Mouse (Mus musculus): ENCODE measurements around the gene Csk. TPM values are rescaled to one million over a fixed set of nuclear protein-coding genes. Genes with fewer than 3 reads are reported as not detected.

Csk gene
- total and polyA plus RNA-seq, 3 experiments, result 213 to 338 TPM; not detected in 1

DNA sequence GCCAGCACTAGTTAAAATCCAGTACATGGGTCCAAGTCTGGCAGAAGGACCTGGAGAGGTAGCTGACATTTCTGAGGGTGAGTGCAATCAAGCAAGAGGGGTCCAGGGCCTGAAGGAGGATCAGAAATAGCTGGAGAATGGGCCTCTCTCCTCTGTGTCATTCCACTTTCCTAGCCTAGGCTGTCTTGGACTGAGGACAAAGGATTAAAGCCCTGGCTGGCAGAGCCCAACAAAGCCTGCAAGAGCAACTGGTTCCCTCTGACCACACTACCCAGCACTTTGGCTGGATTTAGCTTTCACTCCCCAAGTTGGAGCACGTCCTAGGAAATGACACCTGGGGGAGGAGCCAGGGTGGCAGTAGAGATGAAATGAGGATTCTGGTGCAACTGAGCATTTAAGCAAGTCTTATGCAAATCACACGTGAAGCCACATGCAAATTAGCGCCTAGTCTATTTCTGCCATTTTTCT is 43.0 kb downstream of the Csk start:
- H3K9ac ChIP-seq (ENCODE audit: control insufficient read depth, low read depth, low read length, poor library complexity, severe bottlenecking), result no peak overlapping the region
- TF ChIP-seq ZKSCAN1 (IDR thresholded peaks at IDR 0.05; ENCODE audit: low read depth, low read length) (no peak), MAFK (IDR thresholded peaks at IDR 0.05; ENCODE audit: borderline replicate concordance, low read depth, low read length) (no peak), RCOR1 (IDR thresholded peaks at IDR 0.05; ENCODE audit: low read depth, low read length) (no peak)
- H3K4me1 ChIP-seq (ENCODE audit: control insufficient read depth in 1 of 2, insufficient read depth in 2 of 2, low read length in 2 of 2), result no peaks in the 10 kb centered on the region

DNA sequence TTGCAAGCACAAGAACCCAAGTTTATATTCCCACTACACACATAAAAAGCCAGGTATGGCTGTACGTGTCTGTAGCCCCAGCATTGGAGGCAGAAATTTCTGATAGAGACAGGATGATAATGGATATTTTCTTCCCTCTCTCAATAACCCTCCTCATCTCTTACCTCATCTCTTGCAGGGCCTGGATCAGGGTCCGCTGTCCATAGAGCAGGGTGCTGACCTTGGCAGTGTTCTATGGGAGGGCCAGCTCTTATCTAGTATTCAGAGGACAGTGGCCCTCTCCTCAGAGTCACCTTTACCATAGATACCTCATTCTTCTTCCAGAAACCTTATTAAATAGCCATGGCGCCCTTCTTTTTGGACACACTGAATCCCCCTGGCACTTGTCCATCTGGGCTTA is 43.6 kb downstream of the Csk start:
- no peaks in the 10 kb centered on the region for H3K79me2 ChIP-seq (ENCODE audit: control insufficient read depth, insufficient read depth, low read length, poor library complexity)
- no peaks in the 10 kb centered on the region for H3K4me1 ChIP-seq (ENCODE audit: control insufficient read depth in 1 of 2, insufficient read depth in 2 of 2, low read length in 2 of 2)
- peaks cover 0 to 4% of the 10 kb centered on the region in 2 experiments for H3K27me3 ChIP-seq (ENCODE audit: control insufficient read depth in 1 of 2, insufficient read depth in 2 of 2, low read length in 2 of 2)
- H3K9ac ChIP-seq (ENCODE audit: control insufficient read depth, low read depth, low read length, poor library complexity, severe bottlenecking), result no peak overlapping the region
- H3K27ac ChIP-seq (ENCODE audit: control insufficient read depth, low read depth, low read length), result no peak overlapping the region
- no peak for DNase-seq (ENCODE audit: low read depth, low spot score)
- TF ChIP-seq HCFC1 (IDR thresholded peaks at IDR 0.05; ENCODE audit: low read depth, low read length), result no peak
- TF ChIP-seq EP300 (IDR thresholded peaks at IDR 0.05; ENCODE audit: low read depth in 1 of 2, low read length in 2 of 2), result no peak
- TF ChIP-seq MEF2A (IDR thresholded peaks at IDR 0.05; ENCODE audit: extremely low read depth, insufficient replicate concordance, low read depth, low read length, poor library complexity, severe bottlenecking), result no peak
- TF ChIP-seq CTCF (IDR thresholded peaks at IDR 0.05 in 2 of 3, conservative IDR thresholded peaks at IDR 0.05 in 1 of 3; ENCODE audit: control insufficient read depth in 1 of 3, insufficient read depth in 1 of 3, low read depth in 2 of 3, low read length in 3 of 3, poor library complexity in 1 of 3, severe bottlenecking in 1 of 3), result no peak
- TF ChIP-seq MYC (IDR thresholded peaks at IDR 0.05; ENCODE audit: low read depth, low read length), result no peak
- no peak for TF ChIP-seq CHD2 (IDR thresholded peaks at IDR 0.05; ENCODE audit: low read length)
- no peak for TF ChIP-seq CHD1 (IDR thresholded peaks at IDR 0.05; ENCODE audit: low read depth, low read length)
- TF ChIP-seq MXI1 (IDR thresholded peaks at IDR 0.05; ENCODE audit: low read depth, low read length), result no peak
- TF ChIP-seq ZC3H11A (IDR thresholded peaks at IDR 0.05; ENCODE audit: low read depth, low read length), result no peak
- no peak for TF ChIP-seq MAFK (IDR thresholded peaks at IDR 0.05; ENCODE audit: borderline replicate concordance, low read depth, low read length)
- no peak for TF ChIP-seq USF1 (IDR thresholded peaks at IDR 0.05; ENCODE audit: low read depth, low read length)
- TF ChIP-seq USF2 (IDR thresholded peaks at IDR 0.05; ENCODE audit: borderline replicate concordance in 1 of 2, insufficient read depth in 1 of 2, low read depth in 1 of 2, low read length in 2 of 2), result no peak
- TF ChIP-seq GABPA (IDR thresholded peaks at IDR 0.05; ENCODE audit: low read depth, low read length), result no peak
- no peak for TF ChIP-seq JUND (IDR thresholded peaks at IDR 0.05; ENCODE audit: low read depth, low read length)
- no peak overlapping the region for H3K4me3 ChIP-seq (ENCODE audit: control insufficient read depth in 1 of 2, insufficient read depth in 1 of 2, low read depth in 2 of 2, low read length in 2 of 2)
- H3K9me3 ChIP-seq (replicated peaks; ENCODE audit: insufficient read depth, low read length), result no peaks in the 10 kb centered on the region
- no peaks in the 10 kb centered on the region for H3K36me3 ChIP-seq (ENCODE audit: control insufficient read depth in 1 of 2, insufficient read depth in 2 of 2, low read length in 2 of 2)

More for the DNA sequence above, 43.0 kb downstream of the Csk start:
- no peaks in the 10 kb centered on the region for H3K9me3 ChIP-seq (replicated peaks; ENCODE audit: insufficient read depth, low read length)
- no peak overlapping the region for H3K4me3 ChIP-seq (ENCODE audit: control insufficient read depth in 1 of 2, insufficient read depth in 1 of 2, low read depth in 2 of 2, low read length in 2 of 2)
- H3K27me3 ChIP-seq (ENCODE audit: control insufficient read depth in 1 of 2, insufficient read depth in 2 of 2, low read length in 2 of 2), result peaks cover 0 to 4% of the 10 kb centered on the region in 2 experiments
- no peaks in the 10 kb centered on the region for H3K36me3 ChIP-seq (ENCODE audit: control insufficient read depth in 1 of 2, insufficient read depth in 2 of 2, low read length in 2 of 2)
- no peak for DNase-seq (ENCODE audit: low read depth, low spot score)
- H3K79me2 ChIP-seq (ENCODE audit: control insufficient read depth, insufficient read depth, low read length, poor library complexity), result no peaks in the 10 kb centered on the region
- no peak overlapping the region for H3K27ac ChIP-seq (ENCODE audit: control insufficient read depth, low read depth, low read length)

Data from MEL (cell line).